Mouse (Mus musculus): ENCODE measurements around the gene Chd8. TPM values are rescaled to one million over a fixed set of nuclear protein-coding genes. Genes with fewer than 3 reads are reported as not detected.
"Not testable (repeated sequence)": the region's sequence is repeated elsewhere in the genome, so short reads cannot be mapped to it uniquely, and the experiment has no call there.

Chd8 gene
- total RNA-seq (2021) = 10 to 100 TPM; 69.1 to 80.0 TPM
- long read RNA-seq, experiment 1, partial matches to known transcripts = 1 of 1 reads
- long read RNA-seq, experiment 1, other reads (novel, unspliced or antisense) = 0 of 1 reads
- long read RNA-seq, experiment 2, partial matches to known transcripts = 1 of 2 reads
- long read RNA-seq, experiment 2, other reads (novel, unspliced or antisense) = 1 of 2 reads

GRCm38 (mm10) chr14:52257484-52258213 lies at the start of gene Chd8:
Chd8 (minus strand) TSS chr14:52257780.
- DNase-seq (ENCODE audit: low spot score in 2 of 2) = peak; percentile 94 to 96

- DNase-seq (ENCODE audit: low spot score in 2 of 2) = no peak
These were observed 48.5 kb upstream of the Chd8 start for GRCm38 (mm10) chr14:52306100-52306499.

- DNase-seq (ENCODE audit: low spot score in 2 of 2) = peak; percentile 81 to 82
These were observed 47.2 kb upstream of the Chd8 start, which contains the start of gene Mettl3 for GRCm38 (mm10) chr14:52304644-52305271. Mettl3 (minus strand) TSS chr14:52305128.

GRCm38 (mm10) chr14:52303517-52303916 lies 45.9 kb upstream of the Chd8 start:
- not testable (repeated sequence) for DNase-seq (ENCODE audit: low spot score in 2 of 2)

GRCm38 (mm10) chr14:52295558-52296264 lies 38.1 kb upstream of the Chd8 start:
- DNase-seq (ENCODE audit: low spot score in 2 of 2) = no peak

- no peak for DNase-seq (ENCODE audit: low spot score in 2 of 2)
These were observed 26.6 kb upstream of the Chd8 start for GRCm38 (mm10) chr14:52284191-52284590.

- DNase-seq (ENCODE audit: low spot score in 2 of 2) = no peak
These were observed 26.0 kb upstream of the Chd8 start for GRCm38 (mm10) chr14:52283629-52284028.

GRCm38 (mm10) chr14:52279747-52280120 lies 22.2 kb upstream of the Chd8 start:
- no peak for DNase-seq (ENCODE audit: low spot score in 2 of 2)

GRCm38 (mm10) chr14:52278932-52279746 lies 21.6 kb upstream of the Chd8 start, which contains the start of the genes Tox4 and Rab2b:
Tox4 (plus strand) TSS chr14:52279146.
Rab2b (minus strand) TSS chr14:52279545.
- DNase-seq (ENCODE audit: low spot score in 2 of 2) = peak; percentile 97 to 98

GRCm38 (mm10) chr14:52277210-52277609 lies 19.6 kb upstream of the Chd8 start:
- no peak for DNase-seq (ENCODE audit: low spot score in 2 of 2)

- DNase-seq (ENCODE audit: low spot score in 2 of 2) = no peak
These were observed 15.2 kb upstream of the Chd8 start for GRCm38 (mm10) chr14:52272781-52273180.

GRCm38 (mm10) chr14:52256311-52257175 lies 1.0 kb downstream of the Chd8 start:
- no peak for DNase-seq (ENCODE audit: low spot score in 2 of 2)

- DNase-seq (ENCODE audit: low spot score in 2 of 2) = no peak
These were observed 11.5 kb downstream of the Chd8 start for GRCm38 (mm10) chr14:52246129-52246528.

- no peak for DNase-seq (ENCODE audit: low spot score in 2 of 2)
These were observed 12.9 kb downstream of the Chd8 start for GRCm38 (mm10) chr14:52244690-52245042.

- DNase-seq (ENCODE audit: low spot score in 2 of 2) = peak; percentile 98
These were observed 13.4 kb downstream of the Chd8 start for GRCm38 (mm10) chr14:52244041-52244689.

GRCm38 (mm10) chr14:52236216-52236615 lies 21.4 kb downstream of the Chd8 start:
- DNase-seq (ENCODE audit: low spot score in 2 of 2) = no peak

GRCm38 (mm10) chr14:52235165-52235564 lies 22.4 kb downstream of the Chd8 start:
- DNase-seq (ENCODE audit: low spot score in 2 of 2) = peak; percentile 25 to 46

- no peak for DNase-seq (ENCODE audit: low spot score in 2 of 2)
These were observed 25.3 kb downstream of the Chd8 start for GRCm38 (mm10) chr14:52232249-52232648.

- no peak for DNase-seq (ENCODE audit: low spot score in 2 of 2)
These were observed 31.6 kb downstream of the Chd8 start for GRCm38 (mm10) chr14:52225972-52226371.

Data from adrenal gland, adult 18-20 months (tissue).